Mouse (Mus musculus): ENCODE results near the gene Zfp804a. TPM values are rescaled to one million over a fixed set of nuclear protein-coding genes. Genes with fewer than 3 reads are reported as not detected.

Zfp804a gene
- 0.39 and 0.73 TPM in 2 replicates for polyA plus RNA-seq (2016; fragmentation: Nextera tagmentation; extraction: Ambion mirVana)

- Histone ChIP-seq H3K9me3 (replicated peaks) (no peaks in the 10 kb centered on the region), H3K4me1 (peaks cover 19% of the 10 kb centered on the region), H3K36me3 (no peaks in the 10 kb centered on the region), H3K4me3 (peak within 1 kb of the TSS; percentile 83), H3K27ac (replicated peaks) (peak within 1 kb of the TSS; percentile 77), H3K27me3 (ENCODE audit: low read depth, poor library complexity, severe bottlenecking) (peaks cover 46% of the 10 kb centered on the region)
- peak; percentile 57 for DNase-seq (ENCODE audit: low spot score)
- under 1% methylated on average over 82 of the region's 82 CpGs for WGBS
These were observed at the start of gene Zfp804a for GRCm38 (mm10) chr2:82053185-82053891. Zfp804a (plus strand) TSS chr2:82053222.

- H3K9me3 ChIP-seq (replicated peaks) = no peaks in the 10 kb centered on the region
- WGBS = 72% methylated on average over 4 of the region's 4 CpGs
- peaks cover 46% of the 10 kb centered on the region for H3K27me3 ChIP-seq (ENCODE audit: low read depth, poor library complexity, severe bottlenecking)
- H3K36me3 ChIP-seq = no peaks in the 10 kb centered on the region
- DNase-seq (ENCODE audit: low spot score) = no peak
- peaks cover 19% of the 10 kb centered on the region for H3K4me1 ChIP-seq
- H3K4me3 ChIP-seq = no peak overlapping the region
- H3K27ac ChIP-seq (replicated peaks) = no peak overlapping the region
These were observed 1.4 kb upstream of the Zfp804a start for GRCm38 (mm10) chr2:82051635-82052034.

GRCm38 (mm10) chr2:82052338-82053184 lies 461 bp upstream of the Zfp804a start:
- H3K4me1 ChIP-seq = peaks cover 19% of the 10 kb centered on the region
- peak overlapping the region; percentile 83 for H3K4me3 ChIP-seq
- WGBS = 3% methylated on average over 33 of the region's 34 CpGs
- no peaks in the 10 kb centered on the region for H3K9me3 ChIP-seq (replicated peaks)
- H3K27ac ChIP-seq (replicated peaks) = peak overlapping the region; percentile 77
- no peaks in the 10 kb centered on the region for H3K36me3 ChIP-seq
- H3K27me3 ChIP-seq (ENCODE audit: low read depth, poor library complexity, severe bottlenecking) = peaks cover 46% of the 10 kb centered on the region
- DNase-seq (ENCODE audit: low spot score) = peak; percentile 48

- H3K27me3 ChIP-seq (ENCODE audit: low read depth, poor library complexity, severe bottlenecking) = peaks cover 46% of the 10 kb centered on the region
- no peaks in the 10 kb centered on the region for H3K9me3 ChIP-seq (replicated peaks)
- H3K4me1 ChIP-seq = peaks cover 19% of the 10 kb centered on the region
- H3K27ac ChIP-seq (replicated peaks) = no peak overlapping the region
- WGBS = 58% methylated on average over 4 of the region's 4 CpGs
- peak overlapping the region; percentile 83 for H3K4me3 ChIP-seq
- no peaks in the 10 kb centered on the region for H3K36me3 ChIP-seq
- peak; percentile 13 for DNase-seq (ENCODE audit: low spot score)
These were observed 1.4 kb downstream of the Zfp804a start for GRCm38 (mm10) chr2:82054446-82054845.

- H3K4me3 ChIP-seq = no peak overlapping the region
- no peaks in the 10 kb centered on the region for H3K36me3 ChIP-seq
- WGBS = 42% methylated on average over 5 of the region's 5 CpGs
- no peaks in the 10 kb centered on the region for H3K9me3 ChIP-seq (replicated peaks)
- no peak for DNase-seq (ENCODE audit: low spot score)
- H3K4me1 ChIP-seq = no peaks in the 10 kb centered on the region
- H3K27me3 ChIP-seq (ENCODE audit: low read depth, poor library complexity, severe bottlenecking) = no peaks in the 10 kb centered on the region
- no peak overlapping the region for H3K27ac ChIP-seq (replicated peaks)
These were observed 11.6 kb downstream of the Zfp804a start for GRCm38 (mm10) chr2:82064671-82065070.

GRCm38 (mm10) chr2:82067912-82068311 lies 14.9 kb downstream of the Zfp804a start:
- 90% methylated on average over 1 of the region's 1 CpGs for WGBS
- no peak for DNase-seq (ENCODE audit: low spot score)
- no peaks in the 10 kb centered on the region for H3K4me1 ChIP-seq
- no peaks in the 10 kb centered on the region for H3K27me3 ChIP-seq (ENCODE audit: low read depth, poor library complexity, severe bottlenecking)
- no peaks in the 10 kb centered on the region for H3K36me3 ChIP-seq
- H3K9me3 ChIP-seq (replicated peaks) = no peaks in the 10 kb centered on the region
- no peak overlapping the region for H3K27ac ChIP-seq (replicated peaks)
- H3K4me3 ChIP-seq = no peak overlapping the region

- WGBS = 67% methylated on average over 1 of the region's 1 CpGs
- Histone ChIP-seq H3K4me3 (no peak overlapping the region), H3K27ac (replicated peaks) (no peak overlapping the region), H3K9me3 (replicated peaks) (no peaks in the 10 kb centered on the region), H3K4me1 (no peaks in the 10 kb centered on the region), H3K36me3 (no peaks in the 10 kb centered on the region), H3K27me3 (ENCODE audit: low read depth, poor library complexity, severe bottlenecking) (no peaks in the 10 kb centered on the region)
- no peak for DNase-seq (ENCODE audit: low spot score)
These were observed 16.1 kb downstream of the Zfp804a start for GRCm38 (mm10) chr2:82069172-82069571.

GRCm38 (mm10) chr2:82076883-82077282 lies 23.9 kb downstream of the Zfp804a start:
- 87% methylated on average over 3 of the region's 3 CpGs for WGBS
- H3K27me3 ChIP-seq (ENCODE audit: low read depth, poor library complexity, severe bottlenecking) = no peaks in the 10 kb centered on the region
- DNase-seq (ENCODE audit: low spot score) = no peak
- H3K9me3 ChIP-seq (replicated peaks) = no peaks in the 10 kb centered on the region
- H3K4me1 ChIP-seq = no peaks in the 10 kb centered on the region
- no peak overlapping the region for H3K4me3 ChIP-seq
- H3K27ac ChIP-seq (replicated peaks) = no peak overlapping the region
- no peaks in the 10 kb centered on the region for H3K36me3 ChIP-seq

GRCm38 (mm10) chr2:82078287-82078994 lies 25.4 kb downstream of the Zfp804a start:
- 87% methylated on average over 6 of the region's 6 CpGs for WGBS
- no peaks in the 10 kb centered on the region for H3K9me3 ChIP-seq (replicated peaks)
- H3K4me1 ChIP-seq = no peaks in the 10 kb centered on the region

GRCm38 (mm10) chr2:82080678-82081077 lies 27.7 kb downstream of the Zfp804a start:
- Histone ChIP-seq H3K4me1 (no peaks in the 10 kb centered on the region), H3K36me3 (no peaks in the 10 kb centered on the region), H3K4me3 (no peak overlapping the region), H3K27me3 (ENCODE audit: low read depth, poor library complexity, severe bottlenecking) (no peaks in the 10 kb centered on the region), H3K9me3 (replicated peaks) (no peaks in the 10 kb centered on the region), H3K27ac (replicated peaks) (no peak overlapping the region)
- WGBS = 89% methylated on average over 4 of the region's 4 CpGs
- no peak for DNase-seq (ENCODE audit: low spot score)

More at GRCm38 (mm10) chr2:82078287-82078994, 25.4 kb downstream of the Zfp804a start:
- no peaks in the 10 kb centered on the region for H3K27me3 ChIP-seq (ENCODE audit: low read depth, poor library complexity, severe bottlenecking)
- H3K4me3 ChIP-seq = no peak overlapping the region
- no peak for DNase-seq (ENCODE audit: low spot score)
- H3K36me3 ChIP-seq = no peaks in the 10 kb centered on the region
- no peak overlapping the region for H3K27ac ChIP-seq (replicated peaks)

GRCm38 (mm10) chr2:82113148-82113547 lies 60.1 kb downstream of the Zfp804a start:
- Histone ChIP-seq H3K9me3 (replicated peaks) (no peaks in the 10 kb centered on the region), H3K4me1 (no peaks in the 10 kb centered on the region), H3K4me3 (no peak overlapping the region), H3K27me3 (ENCODE audit: low read depth, poor library complexity, severe bottlenecking) (no peaks in the 10 kb centered on the region), H3K27ac (replicated peaks) (no peak overlapping the region), H3K36me3 (no peaks in the 10 kb centered on the region)
- DNase-seq (ENCODE audit: low spot score) = no peak
- WGBS = 87% methylated on average over 1 of the region's 1 CpGs

GRCm38 (mm10) chr2:82113650-82114049 lies 60.6 kb downstream of the Zfp804a start:
- Histone ChIP-seq H3K4me1 (no peaks in the 10 kb centered on the region), H3K27ac (replicated peaks) (no peak overlapping the region), H3K27me3 (ENCODE audit: low read depth, poor library complexity, severe bottlenecking) (no peaks in the 10 kb centered on the region), H3K4me3 (no peak overlapping the region), H3K36me3 (no peaks in the 10 kb centered on the region), H3K9me3 (replicated peaks) (no peaks in the 10 kb centered on the region)
- no peak for DNase-seq (ENCODE audit: low spot score)
- WGBS = 75% methylated on average over 2 of the region's 2 CpGs

Measured in midbrain, embryonic 10.5 days (tissue).